In genomic region chr8:116383495-116384417, GRCm38 (mm10) we compare ENCODE assay signal across 7 mouse cellular contexts.
DNase-seq lines count a peak whose midpoint lies in the region; ATAC-seq and TF ChIP-seq lines count a peak whose summit lies in the region.

No protein-coding gene starts in this region.

- no peak overlapping the region for H3K4me2 ChIP-seq in lung, embryonic 14.5 days
- H3K4me2 ChIP-seq in forebrain, embryonic 15.5 days (replicated peaks): no peak overlapping the region
- no peak overlapping the region for H3K4me2 ChIP-seq in hindbrain, embryonic 14.5 days (replicated peaks)
- H3K4me2 ChIP-seq in stomach, embryonic 15.5 days: no peak overlapping the region

- no peak overlapping the region for H3K27ac ChIP-seq in lung, embryonic 14.5 days (ENCODE audit: low read depth)
- H3K27ac ChIP-seq in forebrain, embryonic 15.5 days (replicated peaks): peak overlapping the region; percentile 80
- no peak overlapping the region for H3K27ac ChIP-seq in hindbrain, embryonic 14.5 days
- peak overlapping the region; percentile 44; the same call in 1 of the 2 replicates for H3K27ac ChIP-seq in stomach, embryonic 15.5 days

- no peaks in the 10 kb centered on the region for H3K9me3 ChIP-seq in lung, embryonic 14.5 days (ENCODE audit: low read depth, low read length)
- H3K9me3 ChIP-seq in forebrain, embryonic 15.5 days: no peaks in the 10 kb centered on the region
- H3K9me3 ChIP-seq in hindbrain, embryonic 14.5 days (ENCODE audit: control insufficient read depth, low read length): no peaks in the 10 kb centered on the region
- no peaks in the 10 kb centered on the region for H3K9me3 ChIP-seq in stomach, embryonic 15.5 days

- WGBS in lung, embryonic 14.5 days: 37% methylated on average over 13 of the region's 14 CpGs
- 44% methylated on average over 13 of the region's 14 CpGs for WGBS in forebrain, embryonic 15.5 days
- WGBS in hindbrain, embryonic 14.5 days: 28% methylated on average over 13 of the region's 14 CpGs
- 30% methylated on average over 12 of the region's 14 CpGs for whole genome bisulfite sequencing in stomach, embryonic 15.5 days

- ATAC-seq in lung, embryonic 14.5 days (ENCODE audit: insufficient read depth): 0 out of 2 replicates have a peak, but pooled peaks have one; percentile 47
- ATAC-seq in forebrain, embryonic 15.5 days (replicated peaks): peak; percentile 53
- ATAC-seq in hindbrain, embryonic 14.5 days (ENCODE audit: low FRiP score): 0 out of 2 replicates have a peak, but pooled peaks have one; percentile 57
- ATAC-seq in stomach, embryonic 15.5 days (ENCODE audit: insufficient read depth, low FRiP score, low read depth): peak; percentile 53; the same call in 1 of the 2 replicates

- H3K9ac ChIP-seq in lung, embryonic 14.5 days: no peak overlapping the region
- H3K9ac ChIP-seq in forebrain, embryonic 15.5 days (replicated peaks): no peak overlapping the region
- H3K9ac ChIP-seq in hindbrain, embryonic 14.5 days: no peak overlapping the region
- no peak overlapping the region for H3K9ac ChIP-seq in stomach, embryonic 15.5 days

- no peaks in the 10 kb centered on the region for H3K27me3 ChIP-seq in lung, embryonic 14.5 days (ENCODE audit: insufficient read depth, low read length)
- H3K27me3 ChIP-seq in forebrain, embryonic 15.5 days: peaks cover 24% of the 10 kb centered on the region; the same call in 1 of the 2 replicates
- no peaks in the 10 kb centered on the region for H3K27me3 ChIP-seq in hindbrain, embryonic 14.5 days (ENCODE audit: control insufficient read depth, insufficient read depth, low read length)
- H3K27me3 ChIP-seq in stomach, embryonic 15.5 days (replicated peaks): no peaks in the 10 kb centered on the region

- DNase-seq in lung, embryonic 14.5 days: peak; percentile 43
- no peak for DNase-seq in lung, adult 18-20 months
- DNase-seq in hindbrain, embryonic 14.5 days (ENCODE audit: low spot score): no peak
- no peak for DNase-seq in spleen, postnatal 36 days (ENCODE audit: low spot score in 2 of 2)
- DNase-seq in cerebellum, adult 11-12 months: no peak

- 0 out of 2 replicates have a peak, but pooled peaks cover 4% of the 10 kb centered on the region for H3K4me1 ChIP-seq in lung, embryonic 14.5 days (ENCODE audit: insufficient read depth)
- peaks cover 18% of the 10 kb centered on the region for H3K4me1 ChIP-seq in forebrain, embryonic 15.5 days
- H3K4me1 ChIP-seq in hindbrain, embryonic 14.5 days (replicated peaks; ENCODE audit: control insufficient read depth, insufficient read depth, low read length): 0 out of 2 replicates have a peak, but pooled peaks cover 3% of the 10 kb centered on the region
- H3K4me1 ChIP-seq in stomach, embryonic 15.5 days: 0 out of 2 replicates have a peak, but pooled peaks cover 6% of the 10 kb centered on the region

- TF ChIP-seq CTCF in lung, embryonic 14.5 days (IDR thresholded peaks at IDR 0.05; ENCODE audit: low read depth): no peak

- no peak overlapping the region for H3K4me3 ChIP-seq in lung, embryonic 14.5 days (ENCODE audit: low read depth, low read length)
- H3K4me3 ChIP-seq in forebrain, embryonic 15.5 days: no peak overlapping the region
- no peak overlapping the region for H3K4me3 ChIP-seq in hindbrain, embryonic 14.5 days (replicated peaks; ENCODE audit: low read length)
- H3K4me3 ChIP-seq in stomach, embryonic 15.5 days (replicated peaks): no peak overlapping the region

- no peaks in the 10 kb centered on the region for H3K36me3 ChIP-seq in lung, embryonic 14.5 days (ENCODE audit: insufficient read depth)
- H3K36me3 ChIP-seq in forebrain, embryonic 15.5 days: no peaks in the 10 kb centered on the region
- H3K36me3 ChIP-seq in hindbrain, embryonic 14.5 days (replicated peaks; ENCODE audit: control insufficient read depth, insufficient read depth): no peaks in the 10 kb centered on the region
- H3K36me3 ChIP-seq in stomach, embryonic 15.5 days: no peaks in the 10 kb centered on the region

Comparison
In these comparisons a context has a peak if more than half of its experiments do, and no peak if none do; other contexts are left out.
1. H3K27ac ChIP-seq: peak in forebrain, embryonic 15.5 days (single experiment) and stomach, embryonic 15.5 days (single experiment); none in lung, embryonic 14.5 days (single experiment) and hindbrain, embryonic 14.5 days (single experiment).
2. Peak in every context shown above with its lines, with median percentiles within 50 percentile points of each other: ATAC-seq.